Mouse (Mus musculus) bone marrow macrophage, adult 2 months (primary cell): ENCODE results near the gene Eif4e3.

Experiments
- CTCF ChIP-seq: IDR thresholded peaks from 2 replicates; pipeline ENCODE4 v1.5.1; 2012; ENCODE audit warnings: low read depth, mild to moderate bottlenecking, low read length, moderate library complexity
- POLR2A ChIP-seq: IDR thresholded peaks from 2 replicates; pipeline ENCODE4 v1.6.1; 2012; ENCODE audit warnings: mild to moderate bottlenecking, low read depth, low read length, borderline replicate concordance

- TF ChIP-seq POLR2A (no peak), CTCF (no peak)
Observed at GRCm38 (mm10) chr6:99606079-99606478, 60.5 kb downstream of the Eif4e3 start.
